Mouse (Mus musculus) heart, embryonic 16.5 days (tissue): ENCODE measurements at regions not wholly inside any gene's neighbourhood (a gene's known extent, or its start where the extent isn't known, plus 50 kb on each side); places are given as distances from the start of the nearest gene placed in this dataset.

Experiments
- ATAC-seq: fragments of 200-750 bp; cut with Nextera tagmentation; replicated peaks from 2 replicates; pipeline ENCODE4 v1.8.0; 2017; ENCODE audit warnings: moderate number of reproducible peaks; ENCODE audit not compliant: insufficient read depth, low FRiP score; ENCODE audit errors: extremely low read depth
- H3K27ac ChIP-seq: fragments of 300-500 bp; sonication (generic); 2 replicates; pipeline ENCODE4 v1.5.1; 2014; ENCODE audit warnings: mild to moderate bottlenecking, low read length, control low read depth, moderate library complexity
- H3K27me3 ChIP-seq: fragments of 300-500 bp; sonication (generic); 2 replicates; pipeline ENCODE4 v1.6.1; 2014; ENCODE audit warnings: low read length, mixed read lengths; ENCODE audit not compliant: control insufficient read depth, insufficient read depth
- H3K36me3 ChIP-seq: fragments of 300-500 bp; sonication (generic); 2 replicates; pipeline ENCODE4 v1.6.1; 2014; ENCODE audit not compliant: control insufficient read depth, insufficient read depth
- H3K4me1 ChIP-seq: fragments of 300-500 bp; sonication (generic); 2 replicates; pipeline ENCODE4 v1.6.1; 2014; ENCODE audit warnings: low read length, mixed read lengths; ENCODE audit not compliant: control insufficient read depth, insufficient read depth
- H3K4me2 ChIP-seq: fragments of 300-500 bp; sonication (generic); 2 replicates; pipeline ENCODE4 v1.6.1; 2014; ENCODE audit warnings: low read depth, mild to moderate bottlenecking, control low read depth, low read length
- H3K4me3 ChIP-seq: fragments of 300-500 bp; sonication (generic); 2 replicates; pipeline ENCODE4 v1.5.1; 2014; ENCODE audit warnings: mild to moderate bottlenecking, control low read depth, low read length
- H3K9ac ChIP-seq: fragments of 300-500 bp; sonication (generic); 2 replicates; pipeline ENCODE4 v1.6.1; 2014; ENCODE audit warnings: low read length, control low read depth
- H3K9me3 ChIP-seq: fragments of 300-500 bp; sonication (generic); replicated peaks from 2 replicates; pipeline ENCODE4 v1.6.1; 2016; ENCODE audit warnings: low read length; ENCODE audit not compliant: control insufficient read depth
- WGBS: fragments of 180-500 bp; shearing (Covaris S2); extraction: QIAGEN DNeasy Blood & Tissue Kit; methylation state at CpG from one replicate; pipeline ENCODE4 v1.1.7; 2014; 5-methylcytosine and 5-hydroxymethylcytosine counted together

GRCm38 (mm10) chr19:53476768-53477547, 52.0 kb upstream of the Dusp5 start:
- no peak overlapping the region for H3K27ac ChIP-seq
- 61% methylated on average over 14 of the region's 14 CpGs for WGBS
- ATAC-seq, result 0 out of 2 replicates have a peak, but pooled peaks have one; percentile 19
- H3K27me3 ChIP-seq, result no peaks in the 10 kb centered on the region
- H3K4me2 ChIP-seq, result no peak overlapping the region
- H3K9me3 ChIP-seq, result no peaks in the 10 kb centered on the region
- H3K36me3 ChIP-seq, result no peaks in the 10 kb centered on the region
- H3K4me1 ChIP-seq, result 0 out of 2 replicates have a peak, but pooled peaks cover 3% of the 10 kb centered on the region
- H3K4me3 ChIP-seq, result no peak overlapping the region
- H3K9ac ChIP-seq, result no peak overlapping the region

- 54% methylated on average over 7 of the region's 7 CpGs for WGBS
Measured at GRCm38 (mm10) chr19:53469256-53469655, 59.7 kb upstream of the Dusp5 start.

GRCm38 (mm10) chr19:53464681-53465080, 64.2 kb upstream of the Dusp5 start:
- H3K4me2 ChIP-seq, result no peak overlapping the region
- H3K27me3 ChIP-seq, result no peaks in the 10 kb centered on the region
- H3K9me3 ChIP-seq, result peaks cover 13% of the 10 kb centered on the region
- no peaks in the 10 kb centered on the region for H3K36me3 ChIP-seq
- H3K27ac ChIP-seq, result peak overlapping the region; percentile 44; the same call in 1 of the 2 replicates
- ATAC-seq, result no peak
- H3K4me3 ChIP-seq, result no peak overlapping the region
- peaks cover 5% of the 10 kb centered on the region; the same call in 1 of the 2 replicates for H3K4me1 ChIP-seq
- 51% methylated on average over 5 of the region's 5 CpGs for WGBS
- no peak overlapping the region for H3K9ac ChIP-seq

More at GRCm38 (mm10) chr19:53469256-53469655, 59.7 kb upstream of the Dusp5 start:
- Histone ChIP-seq H3K9me3 (peaks cover 13% of the 10 kb centered on the region), H3K36me3 (no peaks in the 10 kb centered on the region), H3K9ac (no peak overlapping the region), H3K27me3 (no peaks in the 10 kb centered on the region), H3K27ac (no peak overlapping the region), H3K4me1 (no peaks in the 10 kb centered on the region), H3K4me2 (no peak overlapping the region), H3K4me3 (no peak overlapping the region)
- ATAC-seq, result no peak

GRCm38 (mm10) chr19:53464135-53464534, 64.8 kb upstream of the Dusp5 start:
- Histone ChIP-seq H3K4me2 (no peak overlapping the region), H3K9me3 (peaks cover 13% of the 10 kb centered on the region), H3K9ac (no peak overlapping the region; the same call in 1 of the 2 replicates), H3K27ac (peak overlapping the region; percentile 44; the same call in 1 of the 2 replicates), H3K27me3 (no peaks in the 10 kb centered on the region), H3K36me3 (no peaks in the 10 kb centered on the region), H3K4me1 (peaks cover 5% of the 10 kb centered on the region; the same call in 1 of the 2 replicates), H3K4me3 (0 out of 2 replicates have a peak overlapping the region, but pooled peaks have one; percentile 1)
- no peak for ATAC-seq
- WGBS, result 62% methylated on average over 3 of the region's 3 CpGs

- Histone ChIP-seq H3K4me1 (peaks cover 5% of the 10 kb centered on the region; the same call in 1 of the 2 replicates), H3K4me3 (no peak overlapping the region), H3K27me3 (peaks cover 3% of the 10 kb centered on the region; the same call in 1 of the 2 replicates), H3K36me3 (no peaks in the 10 kb centered on the region), H3K27ac (no peak overlapping the region; the same call in 1 of the 2 replicates), H3K9ac (no peak overlapping the region), H3K9me3 (peaks cover 3% of the 10 kb centered on the region), H3K4me2 (no peak overlapping the region; the same call in none of the 2 replicates)
- 63% methylated on average over 17 of the region's 17 CpGs for WGBS
- no peak for ATAC-seq
Measured at GRCm38 (mm10) chr19:53461025-53462015, 67.6 kb upstream of the Dusp5 start.

GRCm38 (mm10) chr19:53460312-53461024, 68.4 kb upstream of the Dusp5 start:
- Histone ChIP-seq H3K4me2 (peak overlapping the region; percentile 16; the same call in 1 of the 2 replicates), H3K27ac (no peak overlapping the region), H3K9ac (no peak overlapping the region), H3K4me1 (peaks cover 5% of the 10 kb centered on the region; the same call in 1 of the 2 replicates), H3K9me3 (no peaks in the 10 kb centered on the region), H3K36me3 (no peaks in the 10 kb centered on the region), H3K4me3 (no peak overlapping the region), H3K27me3 (peaks cover 3% of the 10 kb centered on the region; the same call in 1 of the 2 replicates)
- no peak for ATAC-seq
- 21% methylated on average over 19 of the region's 19 CpGs for WGBS

GRCm38 (mm10) chr19:53459407-53459788, 69.0 kb upstream of the Smndc1 start:
- Histone ChIP-seq H3K4me1 (peaks cover 5% of the 10 kb centered on the region; the same call in 1 of the 2 replicates), H3K4me2 (no peak overlapping the region), H3K9me3 (no peaks in the 10 kb centered on the region), H3K27ac (no peak overlapping the region), H3K36me3 (no peaks in the 10 kb centered on the region), H3K27me3 (peaks cover 3% of the 10 kb centered on the region; the same call in 1 of the 2 replicates), H3K9ac (no peak overlapping the region), H3K4me3 (no peak overlapping the region)
- no peak for ATAC-seq
- WGBS, result 30% methylated on average over 3 of the region's 3 CpGs

- Histone ChIP-seq H3K9ac (no peak overlapping the region), H3K36me3 (no peaks in the 10 kb centered on the region), H3K9me3 (no peaks in the 10 kb centered on the region), H3K27ac (no peak overlapping the region), H3K4me3 (no peak overlapping the region), H3K4me2 (no peak overlapping the region), H3K4me1 (peaks cover 8% of the 10 kb centered on the region; the same call in 1 of the 2 replicates), H3K27me3 (peaks cover 3% of the 10 kb centered on the region; the same call in 1 of the 2 replicates)
- WGBS, result 40% methylated on average over 10 of the region's 10 CpGs
- no peak for ATAC-seq
Measured at GRCm38 (mm10) chr19:53458770-53459406, 68.5 kb upstream of the Smndc1 start.
